Mouse (Mus musculus) small intestine, adult 2 months (tissue): ENCODE measurements at regions not wholly inside any gene's neighbourhood (a gene's known extent, or its start where the extent isn't known, plus 50 kb on each side); places are given as distances from the start of the nearest gene placed in this dataset.

Source experiments
- CTCF ChIP-seq: fragments of 200-500 bp; IDR thresholded peaks from 2 replicates; pipeline ENCODE4 v1.5.1; 2012; ENCODE audit warnings: low read depth, mild to moderate bottlenecking, control low read depth, inconsistent platforms, low read length, moderate library complexity, mixed read lengths; ENCODE audit not compliant: insufficient replicate concordance, insufficient read length; ENCODE audit errors: extremely low read depth
- POLR2A ChIP-seq: fragments of 200-500 bp; IDR thresholded peaks from 2 replicates; pipeline ENCODE4 v1.6.1; 2012; ENCODE audit warnings: low read depth, mild to moderate bottlenecking, control low read depth, inconsistent platforms, low read length, moderate library complexity

GRCm38 (mm10) chr6:49901512-49901911 lies 79.0 kb downstream of the Npy start:
- TF ChIP-seq CTCF, result no peak
- TF ChIP-seq POLR2A, result no peak
